Mouse (Mus musculus): ENCODE measurements around the gene Iqsec1. TPM values are rescaled to one million over a fixed set of nuclear protein-coding genes. Genes with fewer than 3 reads are reported as not detected.

Gene Iqsec1
- polyA plus RNA-seq, 1 experiment = 230 TPM

DNA sequence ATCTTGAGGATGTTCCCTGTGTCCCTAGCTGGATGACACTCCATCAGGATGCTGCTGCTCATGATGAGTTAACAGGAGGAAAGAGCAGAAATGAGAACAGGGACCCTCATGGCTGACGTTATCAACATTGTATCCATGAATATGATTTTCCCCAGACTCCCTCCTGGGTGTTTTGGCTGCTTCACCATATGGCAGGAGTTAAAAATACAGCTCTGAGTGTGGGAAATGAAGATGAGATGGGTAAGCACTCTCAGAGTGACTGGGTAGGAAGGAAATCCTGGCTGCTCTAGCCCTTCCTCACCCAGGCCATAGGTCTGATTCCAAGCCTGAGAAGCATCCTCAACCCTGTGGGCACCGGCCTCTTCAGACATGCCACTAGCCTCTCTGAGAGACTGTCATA is 14.2 kb downstream of the Iqsec1 start:
- Histone ChIP-seq H3K4me1 (ENCODE audit: control insufficient read depth, insufficient read depth, insufficient read length) (no peaks in the 10 kb centered on the region), H3K27ac (ENCODE audit: insufficient read depth, low read length) (no peak overlapping the region), H3K36me3 (ENCODE audit: control insufficient read depth, insufficient read depth, low read length) (no peaks in the 10 kb centered on the region), H3K27me3 (ENCODE audit: control insufficient read depth, insufficient read depth, low read length) (no peaks in the 10 kb centered on the region), H3K4me3 (ENCODE audit: extremely low read depth, insufficient read depth, insufficient read length) (no peak overlapping the region)
- TF ChIP-seq POLR2A (IDR thresholded peaks at IDR 0.05; ENCODE audit: low read depth, low read length) (no peak), CTCF (IDR thresholded peaks at IDR 0.05; ENCODE audit: extremely low read depth, insufficient read depth, insufficient read length, insufficient replicate concordance) (no peak)
- no peak for DNase-seq (ENCODE audit: low read depth in 1 of 2, low spot score in 2 of 2)
- WGBS = 79% methylated on average over 2 of the region's 2 CpGs

DNA sequence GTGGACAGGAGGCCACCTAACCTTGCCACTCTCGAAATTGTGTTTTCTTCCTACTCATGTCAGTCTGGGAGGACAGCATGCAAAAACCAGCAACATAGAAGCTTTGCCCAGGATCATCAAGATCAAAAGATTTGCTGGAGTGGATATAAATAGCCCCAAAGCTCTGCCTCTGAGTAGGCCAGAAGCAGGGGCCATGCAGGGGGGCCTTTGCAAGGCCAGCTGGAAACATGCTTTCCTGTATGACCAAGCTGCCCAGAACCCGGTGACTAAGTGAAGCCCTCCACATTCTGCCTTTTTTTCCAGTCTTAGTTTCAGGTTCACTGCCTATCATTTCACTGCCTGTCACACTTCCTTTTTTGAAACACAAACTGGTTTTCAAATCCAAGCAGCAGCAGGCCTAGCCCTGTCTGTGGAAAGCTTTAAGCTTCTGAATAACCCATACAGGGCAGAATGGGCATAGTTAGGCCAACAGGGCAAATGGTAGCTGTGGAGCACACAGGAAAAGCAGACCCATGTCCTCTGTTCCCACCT is 19.1 kb downstream of the Iqsec1 start:
- no peak for DNase-seq (ENCODE audit: low read depth in 1 of 2, low spot score in 2 of 2)
- Histone ChIP-seq H3K27me3 (ENCODE audit: control insufficient read depth, insufficient read depth, low read length) (no peaks in the 10 kb centered on the region), H3K36me3 (ENCODE audit: control insufficient read depth, insufficient read depth, low read length) (no peaks in the 10 kb centered on the region), H3K27ac (ENCODE audit: insufficient read depth, low read length) (no peak overlapping the region), H3K4me1 (ENCODE audit: control insufficient read depth, insufficient read depth, insufficient read length) (no peaks in the 10 kb centered on the region), H3K4me3 (ENCODE audit: extremely low read depth, insufficient read depth, insufficient read length) (no peak overlapping the region)
- WGBS = 25% methylated on average over 2 of the region's 2 CpGs
- TF ChIP-seq POLR2A (IDR thresholded peaks at IDR 0.05; ENCODE audit: low read depth, low read length) = no peak
- TF ChIP-seq CTCF (IDR thresholded peaks at IDR 0.05; ENCODE audit: extremely low read depth, insufficient read depth, insufficient read length, insufficient replicate concordance) = no peak

GRCm38 (mm10) chr6:90953349-90953748 is 35.1 kb downstream of the Iqsec1 start:
- 57% methylated on average over 4 of the region's 4 CpGs for WGBS
- Histone ChIP-seq H3K27ac (ENCODE audit: insufficient read depth, low read length) (no peak overlapping the region), H3K4me3 (ENCODE audit: extremely low read depth, insufficient read depth, insufficient read length) (no peak overlapping the region), H3K27me3 (ENCODE audit: control insufficient read depth, insufficient read depth, low read length) (no peaks in the 10 kb centered on the region), H3K4me1 (ENCODE audit: control insufficient read depth, insufficient read depth, insufficient read length) (no peaks in the 10 kb centered on the region), H3K36me3 (ENCODE audit: control insufficient read depth, insufficient read depth, low read length) (no peaks in the 10 kb centered on the region)
- no peak for DNase-seq (ENCODE audit: low read depth in 1 of 2, low spot score in 2 of 2)
- no peak for TF ChIP-seq POLR2A (IDR thresholded peaks at IDR 0.05; ENCODE audit: low read depth, low read length)
- no peak for TF ChIP-seq CTCF (IDR thresholded peaks at IDR 0.05; ENCODE audit: extremely low read depth, insufficient read depth, insufficient read length, insufficient replicate concordance)

DNA sequence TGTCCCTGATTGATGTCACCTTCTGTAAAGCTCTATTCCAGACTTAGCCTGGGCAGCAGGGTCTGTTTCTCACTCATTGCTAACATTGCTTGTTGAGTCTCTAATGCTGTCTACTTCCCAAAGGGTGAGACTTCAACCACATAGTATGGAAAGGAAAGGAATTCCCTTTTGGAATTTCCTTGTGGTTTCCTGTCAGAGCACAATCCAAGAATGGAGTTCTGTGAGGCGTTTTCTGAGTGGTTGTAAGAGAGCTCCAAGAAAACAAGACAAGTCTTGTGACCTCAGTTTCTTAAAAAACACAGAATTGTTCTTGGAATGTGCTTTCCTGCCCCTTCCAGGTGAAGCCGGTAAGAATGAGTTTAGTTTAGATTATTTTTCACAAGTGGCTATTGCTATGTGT is 37.5 kb downstream of the Iqsec1 start:
- no peak overlapping the region for H3K4me3 ChIP-seq (ENCODE audit: extremely low read depth, insufficient read depth, insufficient read length)
- TF ChIP-seq CTCF (IDR thresholded peaks at IDR 0.05; ENCODE audit: extremely low read depth, insufficient read depth, insufficient read length, insufficient replicate concordance) = no peak
- no peak for TF ChIP-seq POLR2A (IDR thresholded peaks at IDR 0.05; ENCODE audit: low read depth, low read length)

DNA sequence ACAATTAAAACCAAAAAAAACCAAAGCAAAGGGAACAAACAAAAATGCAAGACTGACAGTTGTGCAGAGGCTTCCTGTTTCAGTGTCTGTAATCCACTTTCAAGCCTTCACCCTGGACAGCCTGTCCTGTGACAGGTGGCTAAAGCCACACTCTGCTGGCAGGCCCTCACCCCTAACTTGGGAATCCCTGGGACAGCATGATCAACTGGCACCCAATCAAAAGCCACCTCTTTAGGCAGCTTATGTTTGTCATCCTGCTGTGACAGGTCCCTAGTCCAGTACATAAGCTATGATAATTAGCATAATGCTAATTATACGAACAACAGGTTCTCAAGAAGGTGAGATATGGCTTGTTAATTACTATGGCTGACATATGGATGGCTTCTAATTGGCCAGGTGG is 40.4 kb downstream of the Iqsec1 start:
- no peak overlapping the region for H3K4me3 ChIP-seq (ENCODE audit: extremely low read depth, insufficient read depth, insufficient read length)
- TF ChIP-seq CTCF (IDR thresholded peaks at IDR 0.05; ENCODE audit: extremely low read depth, insufficient read depth, insufficient read length, insufficient replicate concordance) = no peak
- no peak for TF ChIP-seq POLR2A (IDR thresholded peaks at IDR 0.05; ENCODE audit: low read depth, low read length)
- DNase-seq (ENCODE audit: low read depth in 1 of 2, low spot score in 2 of 2) = no peak
- no peaks in the 10 kb centered on the region for H3K36me3 ChIP-seq (ENCODE audit: control insufficient read depth, insufficient read depth, low read length)
- no peaks in the 10 kb centered on the region for H3K27me3 ChIP-seq (ENCODE audit: control insufficient read depth, insufficient read depth, low read length)
- H3K4me1 ChIP-seq (ENCODE audit: control insufficient read depth, insufficient read depth, insufficient read length) = no peaks in the 10 kb centered on the region
- WGBS = 93% methylated on average over 1 of the region's 1 CpGs
- no peak overlapping the region for H3K27ac ChIP-seq (ENCODE audit: insufficient read depth, low read length)

More for the DNA sequence above, 37.5 kb downstream of the Iqsec1 start:
- no peak overlapping the region for H3K27ac ChIP-seq (ENCODE audit: insufficient read depth, low read length)
- no peaks in the 10 kb centered on the region for H3K36me3 ChIP-seq (ENCODE audit: control insufficient read depth, insufficient read depth, low read length)
- no peak for DNase-seq (ENCODE audit: low read depth in 1 of 2, low spot score in 2 of 2)
- H3K27me3 ChIP-seq (ENCODE audit: control insufficient read depth, insufficient read depth, low read length) = no peaks in the 10 kb centered on the region
- H3K4me1 ChIP-seq (ENCODE audit: control insufficient read depth, insufficient read depth, insufficient read length) = no peaks in the 10 kb centered on the region
- WGBS = 37% methylated on average over 2 of the region's 2 CpGs

GRCm38 (mm10) chr6:90945560-90946230 is 42.8 kb downstream of the Iqsec1 start:
- H3K27me3 ChIP-seq (ENCODE audit: control insufficient read depth, insufficient read depth, low read length) = no peaks in the 10 kb centered on the region
- no peak for DNase-seq (ENCODE audit: low read depth in 1 of 2, low spot score in 2 of 2)
- no peak overlapping the region for H3K27ac ChIP-seq (ENCODE audit: insufficient read depth, low read length)
- TF ChIP-seq POLR2A (IDR thresholded peaks at IDR 0.05; ENCODE audit: low read depth, low read length) = no peak
- no peaks in the 10 kb centered on the region for H3K4me1 ChIP-seq (ENCODE audit: control insufficient read depth, insufficient read depth, insufficient read length)
- 68% methylated on average over 2 of the region's 2 CpGs for WGBS
- no peak overlapping the region for H3K4me3 ChIP-seq (ENCODE audit: extremely low read depth, insufficient read depth, insufficient read length)
- no peaks in the 10 kb centered on the region for H3K36me3 ChIP-seq (ENCODE audit: control insufficient read depth, insufficient read depth, low read length)

- DNase-seq (ENCODE audit: low read depth in 1 of 2, low spot score in 2 of 2) = no peak
- no peak overlapping the region for H3K27ac ChIP-seq (ENCODE audit: insufficient read depth, low read length)
- no peaks in the 10 kb centered on the region for H3K4me1 ChIP-seq (ENCODE audit: control insufficient read depth, insufficient read depth, insufficient read length)
- TF ChIP-seq POLR2A (IDR thresholded peaks at IDR 0.05; ENCODE audit: low read depth, low read length) (no peak), CTCF (IDR thresholded peaks at IDR 0.05; ENCODE audit: extremely low read depth, insufficient read depth, insufficient read length, insufficient replicate concordance) (no peak)
- no peak overlapping the region for H3K4me3 ChIP-seq (ENCODE audit: extremely low read depth, insufficient read depth, insufficient read length)
- no peaks in the 10 kb centered on the region for H3K27me3 ChIP-seq (ENCODE audit: control insufficient read depth, insufficient read depth, low read length)
- 9% methylated on average over 3 of the region's 3 CpGs for WGBS
- no peaks in the 10 kb centered on the region for H3K36me3 ChIP-seq (ENCODE audit: control insufficient read depth, insufficient read depth, low read length)
Measured at GRCm38 (mm10) chr6:90941257-90941656, 47.2 kb downstream of the Iqsec1 start.

Data from spleen, adult 2 months (tissue).